Comparison of ENCODE assay signal across 8 mouse cellular contexts in genomic region chr13:43784725-43785711, GRCm38 (mm10). TPM values are rescaled to one million over a fixed set of nuclear protein-coding genes. Genes with fewer than 3 reads are reported as not detected.
A peak's percentile ranks its signal among the peaks of the same experiment; 100 is the strongest.
DNase-seq lines count a peak whose midpoint lies in the region; ATAC-seq and TF ChIP-seq lines count a peak whose summit lies in the region.

Gene Cd83 (plus strand): TSS chr13:43784775.

- TF ChIP-seq POLR2A in CH12.LX (IDR thresholded peaks at IDR 0.05; ENCODE audit: low read depth, low read length) = peak; percentile 96
- peak; percentile 27; the same call in 1 of the 2 replicates for TF ChIP-seq POLR2A in lung, adult 2 months (IDR thresholded peaks at IDR 0.05; ENCODE audit: borderline replicate concordance, extremely low read depth, low read depth, low read length)

- H3K36me3 ChIP-seq in CH12.LX (replicated peaks in 1 of 2; ENCODE audit: control insufficient read depth in 1 of 2, insufficient read depth in 1 of 2, low read length in 1 of 2) = peaks cover 15 to 32% of the 10 kb centered on the region in 2 experiments
- H3K36me3 ChIP-seq in forebrain, embryonic 13.5 days (ENCODE audit: poor library complexity, severe bottlenecking) = no peaks in the 10 kb centered on the region
- no peaks in the 10 kb centered on the region for H3K36me3 ChIP-seq in neural tube, embryonic 14.5 days (ENCODE audit: control insufficient read depth, insufficient read depth, low read length)

- H3K79me2 ChIP-seq in CH12.LX (replicated peaks; ENCODE audit: control insufficient read depth, extremely low read depth, insufficient read depth, poor library complexity, severe bottlenecking) = peaks cover 48% of the 10 kb centered on the region

- H3K4me2 ChIP-seq in CH12.LX (ENCODE audit: insufficient read depth, low read depth, poor library complexity, severe bottlenecking) = peak within 1 kb of the TSS; percentile 71
- peak within 1 kb of the TSS; percentile 99 for H3K4me2 ChIP-seq in forebrain, embryonic 13.5 days
- peak within 1 kb of the TSS; percentile 99 for H3K4me2 ChIP-seq in neural tube, embryonic 14.5 days (ENCODE audit: low read depth, low read length)

- ATAC-seq in forebrain, embryonic 13.5 days = peak; percentile 63
- peak; percentile 74 for ATAC-seq in neural tube, embryonic 14.5 days (ENCODE audit: low read depth)

- H3K27me3 ChIP-seq in CH12.LX (replicated peaks) = no peaks in the 10 kb centered on the region
- H3K27me3 ChIP-seq in forebrain, embryonic 13.5 days = peaks cover 57% of the 10 kb centered on the region
- H3K27me3 ChIP-seq in neural tube, embryonic 14.5 days (ENCODE audit: control insufficient read depth, insufficient read depth, low read length) = no peaks in the 10 kb centered on the region; the same call in 1 of the 2 replicates

- H3K9me3 ChIP-seq in CH12.LX (replicated peaks; ENCODE audit: low read length) = no peaks in the 10 kb centered on the region
- H3K9me3 ChIP-seq in forebrain, embryonic 13.5 days (replicated peaks) = no peaks in the 10 kb centered on the region
- H3K9me3 ChIP-seq in neural tube, embryonic 14.5 days (ENCODE audit: control insufficient read depth, low read length) = no peaks in the 10 kb centered on the region

- TF ChIP-seq RAD21 in CH12.LX (IDR thresholded peaks at IDR 0.05; ENCODE audit: low read depth, low read length) = no peak; the same call in 1 of the 2 replicates

- no peak for TF ChIP-seq CTCF in CH12.LX (conservative IDR thresholded peaks at IDR 0.05 in 1 of 2, IDR thresholded peaks at IDR 0.05 in 1 of 2; ENCODE audit: low read depth in 2 of 2, low read length in 2 of 2)
- TF ChIP-seq CTCF in lung, adult 2 months (IDR thresholded peaks at IDR 0.05; ENCODE audit: insufficient read depth, low read length) = no peak

- peak within 1 kb of the TSS; percentile 91 for H3K9ac ChIP-seq in CH12.LX (ENCODE audit: insufficient read depth, low read depth)
- peak within 1 kb of the TSS; percentile 78 for H3K9ac ChIP-seq in forebrain, embryonic 13.5 days
- peak within 1 kb of the TSS; percentile 77 for H3K9ac ChIP-seq in neural tube, embryonic 14.5 days (replicated peaks; ENCODE audit: low read depth, low read length)

- no peak for TF ChIP-seq EP300 in CH12.LX (IDR thresholded peaks at IDR 0.05; ENCODE audit: low read length)

- intact Hi-C loops in heart, postnatal 14 days (cut with DNase I) = no loop called here

- in situ Hi-C loops in CH12.LX (cut with MboI; ENCODE audit: low pct_ligation_motif_present, low pct_unique_long_range_greater_than_20kb, low sequenced_read_pairs) = loop anchor here (5.0 kb wide), 1 partner anchor 33 kb away; no protein-coding TSS in a partner anchor

- dilution Hi-C loops in CH12.LX (cut with MboI; ENCODE audit: extremely low pct_ligation_motif_present, extremely low pct_unique_long_range_greater_than_20kb, low sequenced_read_pairs) = no loop called here

- 3% methylated on average over 70 of the region's 73 CpGs for WGBS in forebrain, embryonic 13.5 days
- 6% methylated on average over 73 of the region's 73 CpGs for WGBS in lung, adult 2 months
- 3% methylated on average over 73 of the region's 73 CpGs for WGBS in neural tube, embryonic 14.5 days

- peak within 1 kb of the TSS; percentile 90 for H3K27ac ChIP-seq in CH12.LX (ENCODE audit: insufficient read depth, low read depth)
- no peak within 1 kb of the TSS for H3K27ac ChIP-seq in forebrain, embryonic 13.5 days
- H3K27ac ChIP-seq in neural tube, embryonic 14.5 days (ENCODE audit: low read depth, low read length) = peak within 1 kb of the TSS; percentile 28; the same call in 1 of the 2 replicates

- DNase-seq in CH12.LX (ENCODE audit: extremely low read depth) = peak; percentile 81
- peak; percentile 77 for DNase-seq in brain, adult 2 months (ENCODE audit: low read depth, low spot score)
- peak; percentile 84 to 87 for DNase-seq in heart, postnatal 14 days
- DNase-seq in kidney, postnatal 36 days = peak; percentile 47 to 82
- peak; percentile 62 for DNase-seq in lung, adult 2 months
- no peak for DNase-seq in thymus, postnatal 0 days (ENCODE audit: low spot score)

- peak within 1 kb of the TSS; percentile 96 to 98 (median 98) for H3K4me3 ChIP-seq in CH12.LX (replicated peaks in 1 of 3; ENCODE audit: low read depth in 2 of 3, low read length in 2 of 3, poor library complexity in 1 of 3)
- H3K4me3 ChIP-seq in forebrain, embryonic 13.5 days = peak within 1 kb of the TSS; percentile 63
- peak within 1 kb of the TSS; percentile 69 for H3K4me3 ChIP-seq in lung, adult 2 months (replicated peaks; ENCODE audit: extremely low read depth, low read depth, low read length)
- peak within 1 kb of the TSS; percentile 58 for H3K4me3 ChIP-seq in neural tube, embryonic 14.5 days (ENCODE audit: low read depth, low read length)

- H3K4me1 ChIP-seq in CH12.LX (ENCODE audit: control insufficient read depth in 1 of 2, insufficient read depth in 2 of 2) = peaks cover 13 to 36% of the 10 kb centered on the region in 2 experiments
- peaks cover 28% of the 10 kb centered on the region for H3K4me1 ChIP-seq in forebrain, embryonic 13.5 days
- H3K4me1 ChIP-seq in lung, adult 2 months (ENCODE audit: control insufficient read depth, insufficient read depth, low read length) = peaks cover 5% of the 10 kb centered on the region
- H3K4me1 ChIP-seq in neural tube, embryonic 14.5 days (ENCODE audit: control insufficient read depth, insufficient read depth, low read length) = peaks cover 3% of the 10 kb centered on the region; the same call in 1 of the 2 replicates

TF ChIP-seq in CH12.LX, 34 proteins besides CTCF, POLR2A, EP300 and RAD21:
- TF ChIP-seq ZKSCAN1 (IDR thresholded peaks at IDR 0.05; ENCODE audit: borderline replicate concordance, low read depth, low read length) = no peak
- peak; percentile 94 for TF ChIP-seq SIN3A (IDR thresholded peaks at IDR 0.05; ENCODE audit: low read length)
- peak; percentile 96 for TF ChIP-seq NELFE (IDR thresholded peaks at IDR 0.05; ENCODE audit: low read depth, low read length)
- TF ChIP-seq ZNF384 (IDR thresholded peaks at IDR 0.05; ENCODE audit: low read depth, low read length) = peak; percentile 10; the same call in 1 of the 2 replicates
- TF ChIP-seq RCOR1 (conservative IDR thresholded peaks at IDR 0.05; ENCODE audit: low read depth, low read length) = no peak; the same call in 1 of the 2 replicates
- peak; percentile 47; the same call in 1 of the 2 replicates for TF ChIP-seq ELF1 (IDR thresholded peaks at IDR 0.05; ENCODE audit: low read depth, low read length)
- no peak for TF ChIP-seq USF1 (IDR thresholded peaks at IDR 0.05; ENCODE audit: low read depth, low read length)
- peak; percentile 85 for TF ChIP-seq MEF2A (IDR thresholded peaks at IDR 0.05; ENCODE audit: borderline replicate concordance, low read depth, low read length)
- TF ChIP-seq ETS1 (conservative IDR thresholded peaks at IDR 0.05; ENCODE audit: low read depth, low read length) = peak; percentile 32
- peak; percentile 84 for TF ChIP-seq TCF12 (IDR thresholded peaks at IDR 0.05; ENCODE audit: low read depth, low read length)
- TF ChIP-seq CHD1 (IDR thresholded peaks at IDR 0.05; ENCODE audit: low read depth, low read length) = 0 out of 2 replicates have a peak, but pooled peaks have one; percentile 68
- no peak for TF ChIP-seq PAX5 (IDR thresholded peaks at IDR 0.05; ENCODE audit: low read length)
- no peak for TF ChIP-seq E2F4 (IDR thresholded peaks at IDR 0.05; ENCODE audit: insufficient replicate concordance, low read depth, low read length)
- no peak for TF ChIP-seq MAFK (IDR thresholded peaks at IDR 0.05; ENCODE audit: insufficient replicate concordance, low read length)
- no peak for TF ChIP-seq JUND (conservative IDR thresholded peaks at IDR 0.05; ENCODE audit: low read depth, low read length)
- peak; percentile 84 for TF ChIP-seq TBP (conservative IDR thresholded peaks at IDR 0.05; ENCODE audit: low read depth, low read length)
- peak; percentile 79 for TF ChIP-seq BHLHE40 (IDR thresholded peaks at IDR 0.05; ENCODE audit: low read depth, low read length)
- no peak for TF ChIP-seq HCFC1 (IDR thresholded peaks at IDR 0.05; ENCODE audit: low read depth, low read length)
- TF ChIP-seq POLR2AphosphoS2 (IDR thresholded peaks at IDR 0.05; ENCODE audit: low read depth, low read length) = peak; percentile 83; the same call in 1 of the 2 replicates
- TF ChIP-seq NRF1 (IDR thresholded peaks at IDR 0.05; ENCODE audit: low read depth, low read length) = peak; percentile 58; the same call in 1 of the 2 replicates
- no peak for TF ChIP-seq USF2 (conservative IDR thresholded peaks at IDR 0.05; ENCODE audit: low read depth, low read length)
- TF ChIP-seq MAX (IDR thresholded peaks at IDR 0.05; ENCODE audit: low read length) = peak; percentile 55; the same call in 1 of the 2 replicates
- no peak for TF ChIP-seq ZC3H11A (IDR thresholded peaks at IDR 0.05; ENCODE audit: low read depth, low read length)
- TF ChIP-seq KAT2A (IDR thresholded peaks at IDR 0.05; ENCODE audit: insufficient replicate concordance, low read length) = no peak
- TF ChIP-seq GABPA (IDR thresholded peaks at IDR 0.05; ENCODE audit: insufficient replicate concordance, low read depth, low read length) = no peak
- no peak for TF ChIP-seq MYC (IDR thresholded peaks at IDR 0.05; ENCODE audit: low read depth, low read length)
- no peak for TF ChIP-seq JUN (IDR thresholded peaks at IDR 0.05; ENCODE audit: insufficient read depth, low read depth, low read length)
- peak; percentile 89 for TF ChIP-seq UBTF (IDR thresholded peaks at IDR 0.05; ENCODE audit: low read depth, low read length)
- TF ChIP-seq ZMIZ1 (IDR thresholded peaks at IDR 0.05; ENCODE audit: low read depth, low read length) = peak; percentile 99
- TF ChIP-seq MAZ (IDR thresholded peaks at IDR 0.05; ENCODE audit: low read depth, low read length) = peak; percentile 54; the same call in 1 of the 2 replicates
- peak; percentile 53 for TF ChIP-seq MXI1 (IDR thresholded peaks at IDR 0.05; ENCODE audit: low read depth, low read length)
- peak; percentile 64 for TF ChIP-seq IRF4 (IDR thresholded peaks at IDR 0.05; ENCODE audit: low read depth, low read length)
- TF ChIP-seq CHD2 (IDR thresholded peaks at IDR 0.05; ENCODE audit: low read length) = no peak
- TF ChIP-seq SMC3 (IDR thresholded peaks at IDR 0.05; ENCODE audit: low read depth, low read length) = no peak

RNA-seq across cellular contexts. Expression of gene Cd83, which starts in this region (rescaled TPM):
- 103 and 129 TPM in 2 replicates for total RNA-seq in CH12.LX (2012; rRNA removed)
- 298 and 307 TPM in 2 replicates for total RNA-seq in CH12.LX (2014; rRNA removed)
- 106 and 109 TPM in 2 replicates for polyA plus RNA-seq in CH12.LX (2012; ENCODE audit: insufficient read length, low read depth)
- polyA plus RNA-seq in forebrain, embryonic 13.5 days (2015; fragmentation: Nextera tagmentation; extraction: Ambion mirVana) = 3.8 TPM in 2 replicates
- total RNA-seq in heart, postnatal 14 days (2021) = 1 to 10 TPM; 3.2 to 5.3 TPM
- 6.9 and 7.5 TPM in 2 replicates for polyA plus RNA-seq in lung, adult 2 months (2012; rRNA removed)
- polyA plus RNA-seq in neural tube, embryonic 14.5 days (2014; fragmentation: Nextera tagmentation; extraction: Ambion mirVana) = 24.3 and 26.1 TPM in 2 replicates
- polyA plus RNA-seq in thymus, postnatal 0 days (2015; fragmentation: Nextera tagmentation; extraction: Ambion mirVana) = 122 and 138 TPM in 2 replicates

Comparison
In these comparisons a context has a peak if more than half of its experiments do, and no peak if none do; other contexts are left out.
1. RNA of gene Cd83 (total RNA-seq): 103 to 307 TPM in CH12.LX; 3.2 to 5.3 TPM in heart, postnatal 14 days; every median in the first group is over 10 times any median in the second.
2. Peak in every context shown above with its lines, with median percentiles within 50 percentile points of each other: H3K4me2 ChIP-seq, H3K4me3 ChIP-seq and H3K9ac ChIP-seq.